Mouse (Mus musculus) spleen, adult 2 months (tissue): ENCODE results near the gene Gm4491. TPM values are rescaled to one million over a fixed set of nuclear protein-coding genes. Genes with fewer than 3 reads are reported as not detected.
"Not testable (repeated sequence)": the region's sequence is repeated elsewhere in the genome, so short reads cannot be mapped to it uniquely, and the experiment has no call there.

Experiments used
- DNase-seq, 2 experiments: peaks; one replicate each; pipeline versions ENCODE4 v3.0.0 to v3.0.0-alpha.2; 2012 to 2021; ENCODE audit warnings: low spot score in 2 of 2, low read depth in 1 of 2
- H3K27ac ChIP-seq: fragments of 200-500 bp; 2 replicates; pipeline ENCODE4 v1.5.1; 2012; ENCODE audit warnings: low read length, inconsistent platforms; ENCODE audit not compliant: insufficient read depth
- H3K27me3 ChIP-seq: fragments of 200-500 bp; 2 replicates; pipeline ENCODE4 v1.6.1; 2012; ENCODE audit warnings: mild to moderate bottlenecking, moderate library complexity, low read length, inconsistent platforms; ENCODE audit not compliant: control insufficient read depth, insufficient read depth
- H3K36me3 ChIP-seq: fragments of 200-500 bp; 2 replicates; pipeline ENCODE4 v1.6.1; 2012; ENCODE audit warnings: mild to moderate bottlenecking, low read length, inconsistent platforms; ENCODE audit not compliant: control insufficient read depth, insufficient read depth
- H3K4me1 ChIP-seq: fragments of 200-500 bp; 2 replicates; pipeline ENCODE4 v1.6.1; 2011; ENCODE audit warnings: inconsistent platforms; ENCODE audit not compliant: control insufficient read depth, insufficient read depth, insufficient read length
- H3K4me3 ChIP-seq: fragments of 200-500 bp; 2 replicates; pipeline ENCODE4 v1.5.1; 2011; ENCODE audit warnings: mild to moderate bottlenecking, inconsistent platforms; ENCODE audit not compliant: insufficient read depth, insufficient read length; ENCODE audit errors: extremely low read depth
- CTCF ChIP-seq: fragments of 200-500 bp; IDR thresholded peaks from 2 replicates; pipeline ENCODE4 v1.5.1; 2011; ENCODE audit warnings: mild to moderate bottlenecking, inconsistent platforms; ENCODE audit not compliant: insufficient read depth, insufficient read length, insufficient replicate concordance; ENCODE audit errors: extremely low read depth
- POLR2A ChIP-seq: fragments of 200-500 bp; IDR thresholded peaks from 2 replicates; pipeline ENCODE4 v1.6.1; 2011; ENCODE audit warnings: low read depth, low read length, inconsistent platforms
- WGBS: fragments of 180-500 bp; shearing (Covaris S2); methylation state at CpG from one replicate; pipeline ENCODE4 v1.1.7; 2018; 5-methylcytosine and 5-hydroxymethylcytosine counted together
- polyA plus RNA-seq: library from polyadenylated mRNA; depleted of rRNA; stranded (reverse); fragments of >200 nt; gene quantifications from 2 replicates; pipeline ENCODE4 v1.2.3, GENCODE M21; 2012; rRNA removed

The Gm4491 gene
- polyA plus RNA-seq, 1 experiment = not detected

GRCm38 (mm10) chr14:57089107-57089506 lies 26.6 kb downstream of the Gm4491 start:
- Histone ChIP-seq H3K4me1 (no peaks in the 10 kb centered on the region), H3K27ac (no peak overlapping the region), H3K4me3 (no peak overlapping the region), H3K27me3 (no peaks in the 10 kb centered on the region), H3K36me3 (no peaks in the 10 kb centered on the region)
- no peak for TF ChIP-seq POLR2A
- no peak for TF ChIP-seq CTCF
- 84% methylated on average over 7 of the region's 7 CpGs for WGBS
- no peak for DNase-seq

GRCm38 (mm10) chr14:57084180-57084668 lies 31.5 kb downstream of the Gm4491 start:
- no peak overlapping the region for H3K4me3 ChIP-seq
- no peaks in the 10 kb centered on the region for H3K4me1 ChIP-seq
- TF ChIP-seq POLR2A (no peak), CTCF (no peak)
- 29% methylated on average over 11 of the region's 11 CpGs for WGBS
- H3K27ac ChIP-seq = no peak overlapping the region
- DNase-seq = no peak
- H3K36me3 ChIP-seq = no peaks in the 10 kb centered on the region
- no peaks in the 10 kb centered on the region for H3K27me3 ChIP-seq

- WGBS = 95% methylated on average over 1 of the region's 1 CpGs
Observed at GRCm38 (mm10) chr14:57082863-57083262, 32.8 kb downstream of the Gm4491 start.

GRCm38 (mm10) chr14:57075537-57075936 lies 40.1 kb downstream of the Gm4491 start:
- Histone ChIP-seq H3K36me3 (no peaks in the 10 kb centered on the region), H3K4me3 (no peak overlapping the region), H3K27me3 (no peaks in the 10 kb centered on the region), H3K27ac (no peak overlapping the region), H3K4me1 (no peaks in the 10 kb centered on the region)
- no peak for TF ChIP-seq POLR2A
- TF ChIP-seq CTCF = no peak
- WGBS = 83% methylated on average over 6 of the region's 6 CpGs
- no peak for DNase-seq

More at GRCm38 (mm10) chr14:57082863-57083262, 32.8 kb downstream of the Gm4491 start:
- Histone ChIP-seq H3K27ac (no peak overlapping the region), H3K4me1 (no peaks in the 10 kb centered on the region), H3K27me3 (no peaks in the 10 kb centered on the region), H3K4me3 (no peak overlapping the region), H3K36me3 (no peaks in the 10 kb centered on the region)
- no peak for TF ChIP-seq CTCF
- no peak for TF ChIP-seq POLR2A
- DNase-seq = no peak

- H3K4me1 ChIP-seq, H3K4me3 ChIP-seq, H3K27me3 ChIP-seq, H3K27ac ChIP-seq, H3K36me3 ChIP-seq: not testable (repeated sequence)
- 0 out of 2 replicates have a peak, but pooled peaks have one; percentile 9 for TF ChIP-seq CTCF
- peak in 1 of 2 experiments; percentile 9 for DNase-seq
- WGBS = 1% methylated on average over 2 of the region's 2 CpGs
Observed at GRCm38 (mm10) chr14:57069906-57070305, 45.8 kb downstream of the Gm4491 start.

- TF ChIP-seq POLR2A (no peak), CTCF (no peak)
- H3K27me3 ChIP-seq = no peaks in the 10 kb centered on the region
- H3K4me3 ChIP-seq = no peak overlapping the region
- no peak overlapping the region for H3K27ac ChIP-seq
- no peaks in the 10 kb centered on the region for H3K4me1 ChIP-seq
- DNase-seq = no peak
- H3K36me3 ChIP-seq = no peaks in the 10 kb centered on the region
Observed at GRCm38 (mm10) chr14:57066053-57066452, 49.6 kb downstream of the Gm4491 start.

Other genes with a start within 250 kb of the Gm4491 start
- 5.0 and 6.6 TPM in 2 replicates for gene Zmym2, start 229.2 kb downstream of the Gm4491 start, polyA plus RNA-seq
- gene Gja3, start 57.8 kb downstream of the Gm4491 start, polyA plus RNA-seq = not detected in 2 replicates
- gene Gjb2, start 11.2 kb downstream of the Gm4491 start, polyA plus RNA-seq = 0.49 and 0.66 TPM in 2 replicates
- not detected in 2 replicates for gene Gjb6, start 17.7 kb upstream of the Gm4491 start, polyA plus RNA-seq